ENCODE assay signal across 14 mouse cellular contexts in genomic region chr5:73227518-73228101, GRCm38 (mm10). TPM values are rescaled to one million over a fixed set of nuclear protein-coding genes. Genes with fewer than 3 reads are reported as not detected.
A peak's percentile ranks its signal among the peaks of the same experiment; 100 is the strongest.
DNase-seq lines count a peak whose midpoint lies in the region; ATAC-seq and TF ChIP-seq lines count a peak whose summit lies in the region.
"Had no signal": no experiment of that assay in that cellular context is flagged by ENCODE, and none has a peak within 500 bp of the region (broad histone marks: within the 10 kb centered on the region; RNA-seq: fewer than 3 reads in every experiment).

No protein-coding gene starts in this region.

- no peaks in the 10 kb centered on the region for H3K27me3 ChIP-seq in forebrain, embryonic 14.5 days (replicated peaks; ENCODE audit: control insufficient read depth, insufficient read depth, low read length)
- H3K27me3 ChIP-seq in forebrain, embryonic 16.5 days (replicated peaks; ENCODE audit: control insufficient read depth, insufficient read depth, low read length): no peaks in the 10 kb centered on the region
- no peaks in the 10 kb centered on the region for H3K27me3 ChIP-seq in stomach, embryonic 15.5 days (replicated peaks)
- H3K27me3 ChIP-seq in stomach, postnatal 0 days (ENCODE audit: control insufficient read depth, insufficient read depth, low read length): no peaks in the 10 kb centered on the region
- no peaks in the 10 kb centered on the region for H3K27me3 ChIP-seq in kidney, embryonic 15.5 days
- H3K27me3 ChIP-seq: liver, embryonic 15.5 days had no signal

- TF ChIP-seq CTCF in layer of hippocampus, adult 2 months (conservative IDR thresholded peaks at IDR 0.05): no peak
- no peak for TF ChIP-seq CTCF in stomach, postnatal 0 days (IDR thresholded peaks at IDR 0.05; ENCODE audit: low read depth)

- no peak for DNase-seq in forebrain, embryonic 14.5 days (ENCODE audit: low spot score)
- DNase-seq in layer of hippocampus, adult 2 months (ENCODE audit: low spot score in 2 of 2): no peak
- no peak for DNase-seq in layer of hippocampus, adult 9-11 months
- DNase-seq in stomach, postnatal 0 days (ENCODE audit: low spot score): no peak
- peak; percentile 69 for DNase-seq in testis, postnatal 10 days (ENCODE audit: low spot score)
- DNase-seq: adrenal gland, postnatal 25 days; kidney, adult 9 months; thymus, postnatal 25 days had no signal

- 75% methylated on average over 11 of the region's 11 CpGs for WGBS in forebrain, embryonic 14.5 days
- WGBS in forebrain, embryonic 16.5 days: 61% methylated on average over 11 of the region's 11 CpGs
- WGBS in stomach, embryonic 15.5 days: 78% methylated on average over 11 of the region's 11 CpGs
- 76% methylated on average over 11 of the region's 11 CpGs for whole genome bisulfite sequencing in stomach, postnatal 0 days
- 73% methylated on average over 11 of the region's 11 CpGs for WGBS in kidney, embryonic 15.5 days

- TF ChIP-seq EP300 in stomach, postnatal 0 days (optimal IDR thresholded peaks at IDR 0.05): no peak

- no peak overlapping the region for H3K4me2 ChIP-seq in forebrain, embryonic 14.5 days (ENCODE audit: low read length)
- no peak overlapping the region for H3K4me2 ChIP-seq in forebrain, embryonic 16.5 days (ENCODE audit: low read length)
- no peak overlapping the region for H3K4me2 ChIP-seq in stomach, embryonic 15.5 days
- H3K4me2 ChIP-seq in stomach, postnatal 0 days (replicated peaks; ENCODE audit: low read depth): no peak overlapping the region
- no peak overlapping the region for H3K4me2 ChIP-seq in kidney, embryonic 15.5 days
- H3K4me2 ChIP-seq: liver, embryonic 15.5 days had no signal

- H3K4me1 ChIP-seq in forebrain, embryonic 14.5 days (ENCODE audit: control insufficient read depth, insufficient read depth, low read length): peaks cover 13% of the 10 kb centered on the region; the same call in 1 of the 2 replicates
- H3K4me1 ChIP-seq in forebrain, embryonic 16.5 days (replicated peaks; ENCODE audit: control insufficient read depth, insufficient read depth, low read length): peaks cover 21% of the 10 kb centered on the region
- H3K4me1 ChIP-seq in stomach, embryonic 15.5 days: peaks cover 17% of the 10 kb centered on the region
- no peaks in the 10 kb centered on the region; the same call in 1 of the 2 replicates for H3K4me1 ChIP-seq in stomach, postnatal 0 days (replicated peaks; ENCODE audit: control insufficient read depth, insufficient read depth)
- peaks cover 37% of the 10 kb centered on the region for H3K4me1 ChIP-seq in kidney, embryonic 15.5 days

- H3K9ac ChIP-seq in forebrain, embryonic 14.5 days (ENCODE audit: low read length): no peak overlapping the region
- H3K9ac ChIP-seq in forebrain, embryonic 16.5 days (replicated peaks; ENCODE audit: low read depth, low read length): no peak overlapping the region
- H3K9ac ChIP-seq in stomach, embryonic 15.5 days: no peak overlapping the region
- no peak overlapping the region for H3K9ac ChIP-seq in stomach, postnatal 0 days (ENCODE audit: low read length)
- H3K9ac ChIP-seq in kidney, embryonic 15.5 days: no peak overlapping the region
- H3K9ac ChIP-seq: liver, embryonic 15.5 days had no signal

- no peaks in the 10 kb centered on the region for H3K36me3 ChIP-seq in forebrain, embryonic 14.5 days (ENCODE audit: control insufficient read depth, insufficient read depth, low read length)
- no peaks in the 10 kb centered on the region for H3K36me3 ChIP-seq in forebrain, embryonic 16.5 days (ENCODE audit: control insufficient read depth, insufficient read depth)
- no peaks in the 10 kb centered on the region for H3K36me3 ChIP-seq in stomach, embryonic 15.5 days
- no peaks in the 10 kb centered on the region for H3K36me3 ChIP-seq in stomach, postnatal 0 days (ENCODE audit: control insufficient read depth, insufficient read depth, low read length)
- H3K36me3 ChIP-seq in kidney, embryonic 15.5 days: no peaks in the 10 kb centered on the region
- H3K36me3 ChIP-seq: liver, embryonic 15.5 days had no signal

- no peak overlapping the region for H3K4me3 ChIP-seq in forebrain, embryonic 14.5 days (ENCODE audit: low read depth, low read length)
- no peak overlapping the region for H3K4me3 ChIP-seq in forebrain, embryonic 16.5 days (replicated peaks; ENCODE audit: low read length)
- no peak overlapping the region for H3K4me3 ChIP-seq in layer of hippocampus, adult 2 months
- no peak overlapping the region for H3K4me3 ChIP-seq in stomach, embryonic 15.5 days (replicated peaks)
- no peak overlapping the region for H3K4me3 ChIP-seq in stomach, postnatal 0 days (ENCODE audit: low read depth, low read length)
- H3K4me3 ChIP-seq in kidney, embryonic 15.5 days (replicated peaks): no peak overlapping the region
- H3K4me3 ChIP-seq: liver, embryonic 15.5 days; myocyte had no signal

- no peak for ATAC-seq in forebrain, embryonic 14.5 days
- no peak for ATAC-seq in forebrain, embryonic 16.5 days
- ATAC-seq in stomach, embryonic 15.5 days (ENCODE audit: insufficient read depth, low FRiP score, low read depth): no peak
- ATAC-seq in stomach, postnatal 0 days (ENCODE audit: low FRiP score, low TSS enrichment): no peak
- no peak for ATAC-seq in kidney, embryonic 15.5 days (replicated peaks; ENCODE audit: low FRiP score)
- ATAC-seq: hindbrain, embryonic 16.5 days had no signal

- 0 out of 2 replicates have a peak overlapping the region, but pooled peaks have one; percentile 4 for H3K27ac ChIP-seq in forebrain, embryonic 14.5 days (ENCODE audit: low read depth, low read length)
- no peak overlapping the region for H3K27ac ChIP-seq in forebrain, embryonic 16.5 days (ENCODE audit: low read length)
- H3K27ac ChIP-seq in layer of hippocampus, adult 2 months: peak overlapping the region; percentile 62; the same call in 1 of the 2 replicates
- 0 out of 2 replicates have a peak overlapping the region, but pooled peaks have one; percentile 31 for H3K27ac ChIP-seq in stomach, embryonic 15.5 days
- no peak overlapping the region for H3K27ac ChIP-seq in stomach, postnatal 0 days (replicated peaks)
- H3K27ac ChIP-seq in kidney, embryonic 15.5 days: no peak overlapping the region
- H3K27ac ChIP-seq: liver, embryonic 15.5 days had no signal

- H3K9me3 ChIP-seq in forebrain, embryonic 14.5 days (replicated peaks; ENCODE audit: control insufficient read depth, low read length): no peaks in the 10 kb centered on the region
- H3K9me3 ChIP-seq in forebrain, embryonic 16.5 days (ENCODE audit: control insufficient read depth, low read length): no peaks in the 10 kb centered on the region
- H3K9me3 ChIP-seq in stomach, embryonic 15.5 days: no peaks in the 10 kb centered on the region
- no peaks in the 10 kb centered on the region for H3K9me3 ChIP-seq in stomach, postnatal 0 days (ENCODE audit: control insufficient read depth, low read length)
- H3K9me3 ChIP-seq in kidney, embryonic 15.5 days (replicated peaks): no peaks in the 10 kb centered on the region
- H3K9me3 ChIP-seq: liver, embryonic 15.5 days had no signal

RNA-seq across cellular contexts. Expression of gene Fryl, which starts 28.8 kb away (rescaled TPM):
- 32.4 and 35.6 TPM in 2 replicates for polyA plus RNA-seq in forebrain, embryonic 14.5 days (2014; fragmentation: Nextera tagmentation; extraction: Ambion mirVana)
- polyA plus RNA-seq in forebrain, embryonic 16.5 days (2015; fragmentation: Nextera tagmentation; extraction: Ambion mirVana): 48.4 and 50.7 TPM in 2 replicates
- 10 to 100 TPM; 66.0 to 81.4 TPM for total RNA-seq in layer of hippocampus, adult 2 months (2021)
- 33.4 TPM in 2 replicates for polyA plus RNA-seq in stomach, embryonic 15.5 days (2015; fragmentation: Nextera tagmentation; extraction: Ambion mirVana)
- polyA plus RNA-seq in stomach, postnatal 0 days (2015; fragmentation: Nextera tagmentation; extraction: Ambion mirVana): 20.8 TPM in 2 replicates
- 34.4 and 34.8 TPM in 2 replicates for polyA plus RNA-seq in kidney, embryonic 15.5 days (2015; fragmentation: Nextera tagmentation; extraction: Ambion mirVana)

Comparison
In these comparisons a context has a peak if more than half of its experiments do, and no peak if none do; other contexts are left out.
1. H3K27ac ChIP-seq: peak in forebrain, embryonic 14.5 days (single experiment), layer of hippocampus, adult 2 months (single experiment) and stomach, embryonic 15.5 days (single experiment); none in forebrain, embryonic 16.5 days (single experiment), stomach, postnatal 0 days (single experiment) and kidney, embryonic 15.5 days (single experiment).